Mouse (Mus musculus) cerebral cortex, adult 2 months (tissue): ENCODE results near the gene Bhlha15.

Source experiments
- WGBS: fragments of 180-500 bp; shearing (Covaris S2); methylation state at CpG from one replicate; pipeline ENCODE4 v1.1.7; 2018; 5-methylcytosine and 5-hydroxymethylcytosine counted together

The Bhlha15 gene

GRCm38 (mm10) chr5:144234222-144234621 is 44.1 kb downstream of the Bhlha15 start:
- WGBS: 74% methylated on average over 6 of the region's 6 CpGs

GRCm38 (mm10) chr5:144234714-144235113 is 44.6 kb downstream of the Bhlha15 start:
- 63% methylated on average over 7 of the region's 7 CpGs for WGBS

GRCm38 (mm10) chr5:144238969-144239368 is 48.9 kb downstream of the Bhlha15 start:
- 92% methylated on average over 1 of the region's 1 CpGs for WGBS
